Mouse (Mus musculus) kidney, adult 2 months (tissue): ENCODE data around the gene Hpn.

Experiments
- CTCF ChIP-seq: fragments of 200-500 bp; conservative IDR thresholded peaks from 2 replicates; pipeline ENCODE4 v1.5.1; 2011; ENCODE audit warnings: low read depth, mild to moderate bottlenecking, control low read depth, low read length, moderate library complexity, mixed read lengths; ENCODE audit not compliant: insufficient read depth, insufficient read length
- POLR2A ChIP-seq: fragments of 200-500 bp; IDR thresholded peaks from one replicate; pipeline ENCODE4 v1.6.1; 2011; ENCODE audit warnings: low read depth, low read length, control low read depth

DNA sequence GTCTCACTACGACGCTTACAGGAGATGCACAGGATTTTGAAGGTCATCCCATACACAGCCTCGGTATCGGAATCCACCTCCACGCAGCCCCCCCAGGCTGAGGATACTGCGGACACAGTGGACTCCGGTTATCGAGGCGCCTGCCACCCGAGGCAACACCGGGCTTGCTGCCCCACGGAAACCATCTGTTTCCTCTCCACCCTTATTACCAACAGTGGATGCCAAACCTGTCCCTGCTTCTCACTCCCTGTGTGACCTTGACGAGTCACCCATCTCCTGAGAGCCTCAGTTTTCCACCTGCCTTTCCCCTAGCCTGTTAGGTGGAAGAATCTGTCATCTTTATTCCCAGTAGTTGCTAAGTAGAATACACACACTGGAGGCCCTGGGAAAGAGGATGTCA is 10.0 kb upstream of the Hpn start:
- TF ChIP-seq CTCF (no peak), POLR2A (no peak)
